Mouse (Mus musculus) heart, embryonic 16.5 days (tissue): ENCODE results near the gene Prop1. TPM values are rescaled to one million over a fixed set of nuclear protein-coding genes. Genes with fewer than 3 reads are reported as not detected.

Experiments used
- ATAC-seq: fragments of 200-750 bp; cut with Nextera tagmentation; replicated peaks from 2 replicates; pipeline ENCODE4 v1.8.0; 2017; ENCODE audit warnings: moderate number of reproducible peaks; ENCODE audit not compliant: insufficient read depth, low FRiP score; ENCODE audit errors: extremely low read depth
- H3K27ac ChIP-seq: fragments of 300-500 bp; sonication (generic); 2 replicates; pipeline ENCODE4 v1.5.1; 2014; ENCODE audit warnings: mild to moderate bottlenecking, low read length, control low read depth, moderate library complexity
- H3K27me3 ChIP-seq: fragments of 300-500 bp; sonication (generic); 2 replicates; pipeline ENCODE4 v1.6.1; 2014; ENCODE audit warnings: low read length, mixed read lengths; ENCODE audit not compliant: control insufficient read depth, insufficient read depth
- H3K36me3 ChIP-seq: fragments of 300-500 bp; sonication (generic); 2 replicates; pipeline ENCODE4 v1.6.1; 2014; ENCODE audit not compliant: control insufficient read depth, insufficient read depth
- H3K4me1 ChIP-seq: fragments of 300-500 bp; sonication (generic); 2 replicates; pipeline ENCODE4 v1.6.1; 2014; ENCODE audit warnings: low read length, mixed read lengths; ENCODE audit not compliant: control insufficient read depth, insufficient read depth
- H3K4me2 ChIP-seq: fragments of 300-500 bp; sonication (generic); 2 replicates; pipeline ENCODE4 v1.6.1; 2014; ENCODE audit warnings: low read depth, mild to moderate bottlenecking, control low read depth, low read length
- H3K4me3 ChIP-seq: fragments of 300-500 bp; sonication (generic); 2 replicates; pipeline ENCODE4 v1.5.1; 2014; ENCODE audit warnings: mild to moderate bottlenecking, control low read depth, low read length
- H3K9ac ChIP-seq: fragments of 300-500 bp; sonication (generic); 2 replicates; pipeline ENCODE4 v1.6.1; 2014; ENCODE audit warnings: low read length, control low read depth
- H3K9me3 ChIP-seq: fragments of 300-500 bp; sonication (generic); replicated peaks from 2 replicates; pipeline ENCODE4 v1.6.1; 2016; ENCODE audit warnings: low read length; ENCODE audit not compliant: control insufficient read depth
- WGBS: fragments of 180-500 bp; shearing (Covaris S2); extraction: QIAGEN DNeasy Blood & Tissue Kit; methylation state at CpG from one replicate; pipeline ENCODE4 v1.1.7; 2014; 5-methylcytosine and 5-hydroxymethylcytosine counted together
- polyA plus RNA-seq: library from polyadenylated mRNA; unstranded; fragments of >200 nt; fragmentation: Nextera tagmentation; extraction: Ambion mirVana; gene quantifications from 2 replicates; pipeline ENCODE4 v1.2.1, GENCODE M21; 2015

Gene Prop1
- not detected in 2 replicates for polyA plus RNA-seq

DNA sequence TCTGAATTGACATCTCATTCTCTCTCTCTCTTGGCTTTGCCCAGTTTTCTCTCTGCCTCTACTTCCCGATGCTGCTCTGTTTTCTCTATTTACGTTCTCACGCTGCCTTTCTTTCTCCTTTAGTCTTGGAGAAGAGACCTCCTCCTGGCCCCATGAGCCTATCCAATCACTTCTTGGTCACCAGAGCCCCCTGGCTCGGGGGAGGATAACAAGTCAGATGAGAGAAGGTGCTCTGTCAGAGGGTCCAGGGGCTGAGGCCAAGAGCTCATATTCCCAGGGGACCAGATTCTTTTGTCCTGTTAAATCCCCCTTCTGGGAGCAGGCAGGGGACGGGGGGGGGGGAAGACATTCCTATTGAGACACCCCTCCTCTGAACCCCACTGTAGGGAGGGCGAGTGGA, at the start of gene Prop1:
TSS of gene Prop1 (minus strand) at position 101 of the 400 bp plus-strand sequence.
- H3K27me3 ChIP-seq = peaks cover 5% of the 10 kb centered on the region; the same call in 1 of the 2 replicates

DNA sequence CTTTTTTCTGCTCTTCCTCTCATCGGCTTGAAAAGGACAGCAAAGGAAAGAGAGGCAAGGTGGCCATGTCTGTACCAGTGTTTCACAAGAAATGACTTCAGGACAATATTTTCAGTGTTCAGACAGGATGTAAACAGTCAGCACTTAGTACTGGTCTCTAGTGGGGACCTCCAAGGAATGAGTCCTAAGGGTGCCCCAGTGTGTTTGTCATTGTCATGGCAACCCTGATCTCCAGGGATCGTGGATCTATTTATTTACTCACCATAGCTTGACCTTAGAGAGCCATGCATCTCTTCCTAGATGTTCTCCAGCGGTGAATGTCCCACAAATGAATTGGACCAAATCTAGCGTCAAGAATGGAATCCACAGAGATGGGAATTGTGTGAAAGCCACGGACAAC, 49.7 kb upstream of the Prop1 start, which contains the start of gene Olfr51:
TSS of gene Olfr51 (plus strand) at position 301 of the 400 bp plus-strand sequence.
- Histone ChIP-seq H3K4me2 (no peak within 1 kb of the TSS), H3K9me3 (no peaks in the 10 kb centered on the region), H3K36me3 (no peaks in the 10 kb centered on the region), H3K9ac (no peak within 1 kb of the TSS), H3K27ac (no peak within 1 kb of the TSS), H3K4me1 (no peaks in the 10 kb centered on the region), H3K4me3 (no peak within 1 kb of the TSS), H3K27me3 (no peaks in the 10 kb centered on the region)
- ATAC-seq = no peak
- whole genome bisulfite sequencing = 73% methylated on average over 5 of the region's 5 CpGs

More for the DNA sequence above, at the start of gene Prop1:
- no peak within 1 kb of the TSS for H3K27ac ChIP-seq
- WGBS = 64% methylated on average over 6 of the region's 6 CpGs
- no peak for ATAC-seq
- H3K9me3 ChIP-seq = no peaks in the 10 kb centered on the region
- H3K4me3 ChIP-seq = no peak within 1 kb of the TSS
- H3K9ac ChIP-seq = no peak within 1 kb of the TSS
- no peaks in the 10 kb centered on the region for H3K4me1 ChIP-seq
- no peaks in the 10 kb centered on the region for H3K36me3 ChIP-seq
- no peak within 1 kb of the TSS for H3K4me2 ChIP-seq

DNA sequence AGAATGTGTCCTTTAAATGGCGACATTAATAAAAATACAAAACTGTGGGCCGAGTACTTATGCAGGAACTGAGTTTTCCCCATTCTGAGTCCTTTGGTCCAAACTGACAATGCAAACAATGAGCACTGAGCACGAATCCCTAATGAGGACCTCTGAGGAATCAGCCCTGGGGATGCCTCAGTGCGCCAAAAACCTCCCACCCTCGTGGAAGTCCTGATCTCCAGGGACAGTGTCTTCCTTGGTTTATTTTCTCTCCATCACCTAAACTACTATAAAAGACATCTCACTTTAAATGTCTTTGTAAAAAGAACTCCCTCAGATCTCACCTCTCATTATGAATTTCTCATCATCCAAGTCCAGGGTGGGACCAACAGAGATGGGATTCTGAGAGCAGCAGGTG, 28.1 kb upstream of the Prop1 start, which contains the start of gene Olfr1377:
TSS of gene Olfr1377 (plus strand) at position 301 of the 400 bp plus-strand sequence.
- Histone ChIP-seq H3K9me3 (no peaks in the 10 kb centered on the region), H3K27ac (no peak within 1 kb of the TSS), H3K4me2 (no peak within 1 kb of the TSS), H3K9ac (no peak within 1 kb of the TSS), H3K27me3 (peaks cover 21% of the 10 kb centered on the region), H3K4me1 (no peaks in the 10 kb centered on the region), H3K36me3 (no peaks in the 10 kb centered on the region), H3K4me3 (no peak within 1 kb of the TSS)
- ATAC-seq = no peak
- WGBS = 64% methylated on average over 5 of the region's 5 CpGs

DNA sequence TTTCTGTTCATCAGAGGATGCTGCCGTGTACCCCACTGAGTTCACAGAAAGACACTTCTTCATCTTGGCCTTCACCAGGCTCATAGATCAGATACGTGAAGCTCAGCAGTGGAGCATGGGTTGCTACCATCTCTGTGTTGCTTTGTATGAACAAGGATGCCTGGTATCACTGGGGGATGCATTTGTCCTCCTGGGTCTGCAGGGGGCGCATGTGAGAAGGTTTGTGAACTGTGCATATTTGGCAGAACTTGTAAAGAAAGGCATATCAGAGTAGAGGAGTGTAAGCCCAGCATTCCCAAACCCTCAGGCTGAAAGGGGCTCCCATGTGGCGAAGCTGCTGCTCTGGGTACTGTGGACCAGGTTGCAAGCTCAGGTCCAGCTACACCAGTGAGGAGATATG, 23.7 kb upstream of the Prop1 start:
- no peaks in the 10 kb centered on the region for H3K36me3 ChIP-seq
- no peaks in the 10 kb centered on the region for H3K4me1 ChIP-seq
- no peak overlapping the region for H3K4me2 ChIP-seq
- no peak overlapping the region for H3K4me3 ChIP-seq
- WGBS = 63% methylated on average over 4 of the region's 4 CpGs
- no peak overlapping the region for H3K27ac ChIP-seq
- H3K9me3 ChIP-seq = no peaks in the 10 kb centered on the region
- H3K27me3 ChIP-seq = peaks cover 6% of the 10 kb centered on the region
- H3K9ac ChIP-seq = no peak overlapping the region
- no peak for ATAC-seq

DNA sequence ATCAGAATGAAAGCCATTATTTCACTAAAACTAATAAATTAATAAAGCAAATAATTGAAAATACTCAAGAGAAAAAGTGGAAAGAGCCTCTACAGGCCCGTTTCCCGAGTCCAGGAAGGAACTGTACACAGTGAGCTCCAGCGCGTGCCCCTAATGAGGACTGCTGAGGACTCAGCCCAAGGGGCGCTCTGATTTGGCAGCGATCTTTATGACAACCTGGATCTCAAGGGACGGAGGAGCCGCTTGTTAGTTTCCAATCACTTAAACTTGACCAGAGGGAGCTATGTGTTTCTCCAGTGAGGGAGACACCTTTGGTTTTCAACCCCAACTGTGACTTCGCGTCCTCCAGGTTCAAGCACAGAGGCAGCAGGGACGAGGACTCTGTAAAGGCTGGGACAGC, 12.7 kb upstream of the Prop1 start, which contains the start of gene Olfr1378:
TSS of gene Olfr1378 (plus strand) at position 301 of the 400 bp plus-strand sequence.
- Histone ChIP-seq H3K9me3 (no peaks in the 10 kb centered on the region), H3K36me3 (no peaks in the 10 kb centered on the region), H3K27ac (no peak within 1 kb of the TSS), H3K4me1 (no peaks in the 10 kb centered on the region), H3K27me3 (no peaks in the 10 kb centered on the region; the same call in 1 of the 2 replicates), H3K9ac (no peak within 1 kb of the TSS), H3K4me2 (no peak within 1 kb of the TSS), H3K4me3 (no peak within 1 kb of the TSS)
- WGBS = 89% methylated on average over 11 of the region's 11 CpGs
- no peak for ATAC-seq

DNA sequence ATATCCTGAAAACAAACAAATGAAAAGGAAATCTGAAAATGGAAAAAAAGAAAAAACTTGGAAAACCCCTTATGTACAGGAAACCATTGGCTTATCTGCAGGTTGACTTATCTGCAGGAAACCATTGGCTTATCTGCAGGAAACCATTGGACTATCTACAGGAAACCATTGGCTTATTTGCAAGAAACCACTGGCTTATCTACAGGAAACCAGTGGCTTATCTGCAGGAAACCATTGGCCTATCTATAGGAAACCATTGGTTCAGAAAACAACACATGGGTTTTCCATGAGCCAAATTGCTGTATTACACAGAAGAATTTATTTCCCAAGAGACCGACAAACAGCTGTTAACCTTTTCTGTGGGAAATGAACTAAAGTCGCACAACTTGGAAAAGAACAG, 11.3 kb upstream of the Prop1 start:
- no peaks in the 10 kb centered on the region for H3K36me3 ChIP-seq
- no peaks in the 10 kb centered on the region for H3K9me3 ChIP-seq
- no peaks in the 10 kb centered on the region; the same call in 1 of the 2 replicates for H3K27me3 ChIP-seq
- H3K9ac ChIP-seq = no peak overlapping the region
- ATAC-seq = no peak
- no peak overlapping the region for H3K27ac ChIP-seq
- H3K4me2 ChIP-seq = no peak overlapping the region
- WGBS = 59% methylated on average over 2 of the region's 2 CpGs
- no peak overlapping the region for H3K4me3 ChIP-seq
- H3K4me1 ChIP-seq = no peaks in the 10 kb centered on the region

DNA sequence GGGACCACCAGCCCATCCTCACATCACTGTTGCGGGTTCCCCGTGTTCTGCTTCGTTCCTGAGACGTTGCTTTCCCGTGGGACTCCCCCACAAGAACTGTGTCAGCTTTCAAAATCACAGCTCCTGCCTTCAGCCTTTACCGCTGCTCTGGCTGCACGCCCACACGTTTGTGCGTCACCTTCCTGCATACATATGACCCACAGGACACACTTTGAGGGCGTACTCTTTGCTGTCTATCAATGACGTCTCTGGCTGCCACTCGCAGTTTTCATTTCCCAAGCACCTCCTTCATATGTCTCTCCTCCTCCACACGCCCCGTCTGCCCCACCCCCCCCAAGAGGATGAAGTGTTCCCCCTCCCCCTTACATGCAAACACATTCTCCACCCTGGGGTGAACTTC, 1.3 kb downstream of the Prop1 start:
- ATAC-seq = no peak
- H3K9ac ChIP-seq = no peak overlapping the region
- no peaks in the 10 kb centered on the region for H3K36me3 ChIP-seq
- no peaks in the 10 kb centered on the region for H3K4me1 ChIP-seq
- no peak overlapping the region for H3K27ac ChIP-seq
- no peak overlapping the region for H3K4me2 ChIP-seq
- WGBS = 57% methylated on average over 14 of the region's 14 CpGs
- no peaks in the 10 kb centered on the region; the same call in 1 of the 2 replicates for H3K27me3 ChIP-seq
- no peaks in the 10 kb centered on the region for H3K9me3 ChIP-seq
- H3K4me3 ChIP-seq = no peak overlapping the region

DNA sequence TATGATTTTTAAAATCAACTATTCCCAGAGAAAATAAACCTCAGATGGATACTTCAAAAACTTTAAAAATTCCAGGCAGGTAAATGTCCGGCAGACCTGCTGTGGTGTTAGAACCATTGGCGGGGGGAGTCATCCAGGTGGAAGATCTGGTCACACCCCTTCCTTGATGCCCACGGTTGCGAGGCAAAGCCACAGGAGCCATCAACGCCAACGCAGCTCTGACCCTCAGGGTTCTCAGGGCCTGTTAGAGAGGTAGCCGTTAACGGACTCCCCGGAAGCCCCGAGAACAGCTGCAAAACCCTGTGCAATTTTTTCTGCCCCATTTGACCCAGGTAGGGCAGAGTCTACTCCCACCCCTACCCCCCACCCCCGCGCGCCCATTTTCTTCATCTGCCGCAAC, 10.1 kb downstream of the Prop1 start, which contains the start of gene 4933414I15Rik:
TSS of gene 4933414I15Rik (minus strand) at position 260 of the 400 bp plus-strand sequence.
- Histone ChIP-seq H3K36me3 (no peaks in the 10 kb centered on the region), H3K4me1 (no peaks in the 10 kb centered on the region), H3K27ac (no peak within 1 kb of the TSS), H3K9ac (no peak within 1 kb of the TSS), H3K27me3 (peaks cover 6% of the 10 kb centered on the region; the same call in 1 of the 2 replicates), H3K9me3 (no peaks in the 10 kb centered on the region), H3K4me3 (no peak within 1 kb of the TSS), H3K4me2 (no peak within 1 kb of the TSS)
- ATAC-seq = no peak
- 72% methylated on average over 14 of the region's 14 CpGs for WGBS

DNA sequence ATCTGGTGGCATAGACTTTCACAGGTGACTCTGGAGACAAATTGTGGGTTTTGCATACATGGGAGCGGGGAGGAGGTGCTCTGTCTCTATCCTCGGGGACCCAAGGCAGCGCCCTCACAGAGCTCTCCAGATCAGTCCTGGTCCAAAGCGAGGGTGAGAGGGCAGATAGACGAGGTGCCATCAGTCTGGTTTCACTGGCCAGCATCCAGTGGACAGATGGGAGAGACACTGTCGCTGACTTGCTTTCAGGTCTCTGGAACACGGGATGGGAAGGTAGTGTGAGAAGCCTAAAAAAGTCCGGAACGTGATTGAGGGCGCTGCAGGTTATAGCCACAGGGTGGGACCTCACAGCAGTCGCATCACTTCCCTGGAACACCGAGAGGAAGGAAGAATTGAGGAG, 11.2 kb downstream of the Prop1 start:
- no peak overlapping the region for H3K9ac ChIP-seq
- H3K4me1 ChIP-seq = no peaks in the 10 kb centered on the region
- no peaks in the 10 kb centered on the region for H3K9me3 ChIP-seq
- ATAC-seq = no peak
- WGBS = 59% methylated on average over 12 of the region's 12 CpGs
- H3K36me3 ChIP-seq = no peaks in the 10 kb centered on the region
- no peak overlapping the region for H3K4me2 ChIP-seq
- peaks cover 6% of the 10 kb centered on the region; the same call in 1 of the 2 replicates for H3K27me3 ChIP-seq
- no peak overlapping the region for H3K4me3 ChIP-seq
- no peak overlapping the region for H3K27ac ChIP-seq
